Mouse (Mus musculus) embryonic fibroblast, embryonic 13.5 days (primary cell): ENCODE measurements around the gene Polm. TPM values are rescaled to one million over a fixed set of nuclear protein-coding genes. Genes with fewer than 3 reads are reported as not detected.

Experiments
- H3K27ac ChIP-seq: 2 replicates; pipeline ENCODE4 v1.5.1; 2012; ENCODE audit warnings: low read length, control low read depth, inconsistent platforms; ENCODE audit not compliant: insufficient read depth
- H3K4me1 ChIP-seq: 2 replicates; pipeline ENCODE4 v1.6.1; 2011; ENCODE audit warnings: low read length; ENCODE audit not compliant: control insufficient read depth, insufficient read depth
- H3K4me3 ChIP-seq: 2 replicates; pipeline ENCODE4 v1.5.1; 2011; ENCODE audit warnings: mild to moderate bottlenecking, control low read depth, low read length; ENCODE audit not compliant: insufficient read depth
- CTCF ChIP-seq: IDR thresholded peaks from 2 replicates; pipeline ENCODE4 v1.5.1; 2011; ENCODE audit warnings: mild to moderate bottlenecking, control low read depth, low read length, moderate library complexity, borderline replicate concordance; ENCODE audit not compliant: insufficient read depth
- POLR2A ChIP-seq: IDR thresholded peaks from 2 replicates; pipeline ENCODE4 v1.6.1; 2011; ENCODE audit warnings: low read depth, mild to moderate bottlenecking, control low read depth, low read length, moderate library complexity
- polyA plus RNA-seq: library from polyadenylated mRNA; stranded (reverse); fragments of >200 nt; gene quantifications from 2 replicates; pipeline ENCODE4 v1.2.4, GENCODE M21; 2011; ENCODE audit warnings: low read depth; ENCODE audit not compliant: missing spikeins, insufficient read length

Polm gene
- polyA plus RNA-seq, 1 experiment = 9.9 TPM

- no peak overlapping the region for H3K27ac ChIP-seq
- no peak for TF ChIP-seq POLR2A
- no peak for TF ChIP-seq CTCF
- H3K4me1 ChIP-seq = peaks cover 9% of the 10 kb centered on the region
- no peak overlapping the region for H3K4me3 ChIP-seq
Observed at GRCm38 (mm10) chr11:5785732-5786131, 52.1 kb downstream of the Polm start.

- H3K4me1 ChIP-seq = no peaks in the 10 kb centered on the region; the same call in 1 of the 2 replicates
- no peak for TF ChIP-seq POLR2A
- TF ChIP-seq CTCF = peak; percentile 10; the same call in 1 of the 2 replicates
- H3K4me3 ChIP-seq = no peak overlapping the region
- H3K27ac ChIP-seq = no peak overlapping the region
Observed at GRCm38 (mm10) chr11:5782199-5782944, 55.4 kb downstream of the Polm start.

GRCm38 (mm10) chr11:5780035-5780499 lies 57.7 kb downstream of the Polm start:
- H3K4me1 ChIP-seq = no peaks in the 10 kb centered on the region
- no peak overlapping the region for H3K4me3 ChIP-seq
- H3K27ac ChIP-seq = no peak overlapping the region
- no peak for TF ChIP-seq POLR2A
- no peak for TF ChIP-seq CTCF

GRCm38 (mm10) chr11:5778481-5778880 lies 59.3 kb downstream of the Polm start:
- TF ChIP-seq POLR2A (no peak), CTCF (no peak)
- Histone ChIP-seq H3K27ac (no peak overlapping the region), H3K4me3 (no peak overlapping the region), H3K4me1 (no peaks in the 10 kb centered on the region)

Other genes with a start within 250 kb of the Polm start
- gene Mrps24, start 122.3 kb downstream of the Polm start, polyA plus RNA-seq = 40.2 and 41.9 TPM in 2 replicates
- gene Urgcp, start 75.6 kb downstream of the Polm start, polyA plus RNA-seq = 18.5 and 19.7 TPM in 2 replicates
- 46.0 and 48.4 TPM in 2 replicates for gene Dbnl, start 49.5 kb downstream of the Polm start, polyA plus RNA-seq
- 2.8 TPM in 1 of 2 replicates, not detected in the other for gene Pgam2, start 34.3 kb downstream of the Polm start, polyA plus RNA-seq
- gene Aebp1, start 23.9 kb upstream of the Polm start, polyA plus RNA-seq = 372 and 444 TPM in 2 replicates
- gene Pold2, start 40.3 kb upstream of the Polm start, polyA plus RNA-seq = 23.2 and 31.7 TPM in 2 replicates
- gene Myl7, start 60.8 kb upstream of the Polm start, polyA plus RNA-seq = not detected in 2 replicates
- 0.30 TPM in 1 of 2 replicates, not detected in the other for gene Gck, start 112.1 kb upstream of the Polm start, polyA plus RNA-seq
- 105 and 114 TPM in 2 replicates for gene Ykt6, start 117.7 kb upstream of the Polm start, polyA plus RNA-seq
- 0.78 and 0.97 TPM in 2 replicates for gene Camk2b, start 228.3 kb upstream of the Polm start, polyA plus RNA-seq